In genomic region chr17:35693906-35694305, GRCm38 (mm10) we compare ENCODE assay signal across 21 mouse cellular contexts. TPM values are rescaled to one million over a fixed set of nuclear protein-coding genes. Genes with fewer than 3 reads are reported as not detected.
"Had no signal": no experiment of that assay in that cellular context is flagged by ENCODE, and none has a peak within 500 bp of the region (broad histone marks: within the 10 kb centered on the region; RNA-seq: fewer than 3 reads in every experiment).

No protein-coding gene starts in this region.

- H3K4me3 ChIP-seq: midbrain, embryonic 10.5 days; midbrain, embryonic 12.5 days; myocyte; neural tube, embryonic 13.5 days; neural tube, embryonic 15.5 days; stomach, embryonic 15.5 days had no signal

- H3K27ac ChIP-seq: midbrain, embryonic 10.5 days; midbrain, embryonic 12.5 days; neural tube, embryonic 13.5 days; neural tube, embryonic 15.5 days; stomach, embryonic 15.5 days; stomach, postnatal 0 days had no signal

- DNase-seq: lung, adult 18-20 months; lung, embryonic 14.5 days; lung, postnatal 10 days; lung, postnatal 4 days; midbrain, embryonic 14.5 days; right cerebral cortex, postnatal 14 days; thymus, adult 2 months; thymus, postnatal 25 days; thymus, postnatal 4 days had no signal

RNA-seq across cellular contexts. Expression of gene Ddr1, which starts 10.5 kb away (rescaled TPM):
- total RNA-seq: megakaryocyte-erythroid progenitor cell, adult 5-6 weeks had no signal

RNA-seq across cellular contexts. Expression of gene Mucl3, which starts 50.4 kb away (rescaled TPM):
- total RNA-seq: megakaryocyte, adult 5-6 weeks; megakaryocyte-erythroid progenitor cell, adult 5-6 weeks had no signal
- polyA plus RNA-seq: liver, embryonic 16.5 days; midbrain, embryonic 12.5 days; midbrain, embryonic 14.5 days; neural tube, embryonic 11.5 days; neural tube, embryonic 15.5 days; spleen, adult 2 months had no signal
